Mouse (Mus musculus) cerebellum, adult 2 months (tissue): Measurements from ENCODE around the gene Acadm.

ENCODE experiments used
- CTCF ChIP-seq: fragments of 200-500 bp; IDR thresholded peaks from 2 replicates; pipeline ENCODE4 v1.5.1; 2011; ENCODE audit warnings: low read depth, mild to moderate bottlenecking, control low read depth, low read length, moderate library complexity, borderline replicate concordance; ENCODE audit not compliant: insufficient read depth
- POLR2A ChIP-seq: fragments of 200-500 bp; IDR thresholded peaks from 2 replicates; pipeline ENCODE4 v1.6.1; 2011; ENCODE audit warnings: low read length, control low read depth, borderline replicate concordance; ENCODE audit not compliant: insufficient read depth

GRCm38 (mm10) chr3:153959035-153959730 is 14.8 kb upstream of the Acadm start:
- TF ChIP-seq CTCF: peak; percentile 44; the same call in 1 of the 2 replicates
- no peak for TF ChIP-seq POLR2A
